Mouse (Mus musculus): ENCODE data around the gene Itga1.

The Itga1 gene

DNA sequence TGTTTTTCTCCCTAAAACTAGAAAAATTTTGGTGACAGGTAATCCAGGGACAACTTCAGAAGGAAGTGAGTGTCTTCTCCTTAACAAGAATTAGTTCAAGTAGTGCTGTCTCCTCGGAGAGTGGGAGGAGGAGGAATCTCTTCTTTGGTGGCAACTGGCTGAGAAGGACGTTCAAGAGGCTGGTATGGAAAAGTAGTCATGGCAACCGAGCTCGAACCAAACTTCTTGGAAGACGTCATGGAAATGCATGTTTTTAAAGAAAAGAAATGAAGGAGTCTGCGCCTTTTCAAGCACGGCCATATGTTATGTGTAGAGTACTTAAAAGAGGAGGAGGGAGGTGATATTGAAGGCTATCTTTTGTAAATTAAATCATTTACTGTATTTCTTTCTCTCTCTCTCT, 49.2 kb downstream of the Itga1 start:
- no peak for DNase-seq (ENCODE audit: low spot score)

DNA sequence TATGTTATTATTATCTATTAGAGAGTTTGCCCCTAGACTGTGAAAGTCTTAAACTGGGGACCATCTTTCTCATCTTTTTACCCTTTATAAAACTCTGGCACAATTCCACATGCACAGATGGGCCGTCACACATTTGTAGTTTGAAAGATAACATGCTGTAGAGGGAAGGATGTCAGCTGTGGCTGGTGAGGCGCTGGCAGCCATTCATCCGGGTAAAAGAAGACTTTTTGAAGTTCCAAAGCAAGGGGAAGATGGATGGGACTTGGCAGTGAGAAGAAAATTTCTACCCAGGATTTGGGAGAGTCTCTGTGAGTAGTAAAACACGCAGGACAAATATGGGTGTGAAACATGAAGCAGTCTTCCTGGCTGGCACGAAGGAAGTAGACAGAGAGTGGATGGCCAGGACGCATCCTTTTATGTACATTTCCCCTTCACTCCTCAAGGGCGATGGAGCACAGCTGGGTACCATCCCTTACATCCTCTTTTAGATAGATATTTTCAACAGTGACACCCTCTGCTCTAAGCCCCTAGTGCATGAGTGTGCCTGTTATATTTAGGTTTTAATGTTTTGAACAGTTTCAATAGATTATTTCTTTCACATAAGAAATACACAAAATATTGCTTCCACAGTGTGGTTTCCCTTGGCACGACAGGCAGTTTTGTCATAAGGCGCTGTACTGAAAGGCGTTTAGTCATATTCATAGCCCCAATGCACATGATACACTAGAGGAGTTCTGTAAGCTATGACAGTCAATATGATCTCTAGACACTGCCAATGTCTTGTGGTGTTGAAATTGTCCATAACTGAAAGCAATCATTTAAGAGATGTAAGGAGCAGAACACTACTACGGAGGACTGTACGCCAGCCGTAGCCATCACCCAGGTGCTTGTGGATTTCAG, 50.9 kb downstream of the Itga1 start:
- no peak for DNase-seq (ENCODE audit: low spot score)

DNA sequence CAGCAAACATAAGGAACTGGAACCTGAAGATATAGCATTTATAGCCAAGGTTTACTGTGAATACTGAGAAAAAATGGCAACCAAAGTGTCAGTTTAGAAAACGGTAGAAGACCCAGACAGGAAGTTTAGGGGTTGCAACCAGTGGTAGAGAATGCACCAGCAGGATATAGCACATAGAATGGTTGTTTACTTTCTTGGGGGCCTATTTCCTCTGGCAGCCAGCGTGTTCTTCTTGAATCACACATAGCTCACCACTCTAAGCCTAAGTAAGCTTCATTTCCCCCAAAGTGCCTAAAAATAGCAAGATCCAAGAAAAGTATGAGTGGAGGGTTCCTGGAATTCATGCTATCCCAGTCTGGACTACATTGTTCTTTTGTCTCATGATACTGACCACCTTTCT, 59.1 kb downstream of the Itga1 start:
- DNase-seq (ENCODE audit: low spot score) = no peak

DNA sequence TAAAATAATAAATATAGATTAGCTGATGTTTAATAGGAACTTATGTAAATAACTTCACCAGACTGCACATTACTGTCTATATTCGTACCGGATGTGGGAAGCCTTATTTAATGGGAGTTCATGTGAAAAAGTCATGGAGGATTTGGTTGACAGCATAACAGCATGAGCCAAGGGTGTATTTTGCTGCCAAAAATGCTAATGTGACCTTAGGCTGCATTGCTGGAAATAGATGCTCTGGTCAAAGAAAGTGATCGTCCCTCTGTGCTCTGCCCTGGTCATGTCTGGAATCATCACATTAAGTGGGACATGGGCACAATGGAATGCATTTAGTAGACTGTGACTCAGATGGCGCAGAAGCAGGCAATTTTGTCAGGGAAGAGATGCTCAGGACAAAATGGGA, 64.5 kb downstream of the Itga1 start:
- no peak for DNase-seq (ENCODE audit: low spot score)

- no peak for DNase-seq (ENCODE audit: low spot score)
These were observed 66.4 kb downstream of the Itga1 start for GRCm38 (mm10) chr13:115035387-115035786.

DNA sequence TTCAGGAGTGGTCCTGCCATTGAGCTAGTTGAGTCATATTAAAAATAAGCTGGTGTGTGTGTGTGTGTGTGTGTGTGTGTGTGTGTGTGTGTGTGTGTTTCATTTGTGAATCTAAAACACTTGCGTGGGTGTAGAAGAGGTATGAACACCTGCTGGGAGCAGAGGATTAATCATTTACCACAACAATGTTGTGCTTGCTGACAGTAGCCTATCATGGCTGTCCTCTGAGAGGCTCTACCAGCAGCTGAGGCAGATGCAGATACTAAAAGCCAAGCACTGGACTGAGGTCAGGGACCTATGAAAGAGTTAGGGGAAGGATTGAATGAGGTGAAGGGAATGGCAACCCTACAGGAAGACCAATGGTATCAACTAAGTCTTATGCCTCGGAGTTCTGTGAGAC, 68.6 kb downstream of the Itga1 start:
- DNase-seq (ENCODE audit: low spot score) = no peak

GRCm38 (mm10) chr13:115031177-115032000, 70.4 kb downstream of the Itga1 start:
- DNase-seq (ENCODE audit: low spot score) = no peak

DNA sequence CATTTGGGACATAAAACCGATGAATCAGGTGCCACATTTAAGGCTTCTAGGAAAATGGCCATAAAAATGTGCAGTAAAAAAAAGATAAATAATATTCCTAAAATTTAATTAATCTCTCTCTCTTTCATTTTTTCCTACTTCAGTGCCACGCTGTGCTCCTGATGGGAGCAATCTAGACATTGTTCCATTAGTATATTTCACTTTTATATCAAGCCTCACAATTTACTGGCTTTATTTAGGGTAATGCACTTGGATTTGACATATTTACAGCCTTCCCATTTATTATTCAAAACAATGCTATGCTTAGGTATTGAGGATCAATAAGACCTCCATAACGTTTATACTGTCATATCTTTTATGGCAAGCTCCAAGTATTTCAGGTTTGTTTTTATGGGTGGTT, 76.4 kb downstream of the Itga1 start:
- no peak for DNase-seq (ENCODE audit: low spot score)

- DNase-seq (ENCODE audit: low spot score) = no peak
These were observed 79.5 kb downstream of the Itga1 start for GRCm38 (mm10) chr13:115022117-115022787.

DNA sequence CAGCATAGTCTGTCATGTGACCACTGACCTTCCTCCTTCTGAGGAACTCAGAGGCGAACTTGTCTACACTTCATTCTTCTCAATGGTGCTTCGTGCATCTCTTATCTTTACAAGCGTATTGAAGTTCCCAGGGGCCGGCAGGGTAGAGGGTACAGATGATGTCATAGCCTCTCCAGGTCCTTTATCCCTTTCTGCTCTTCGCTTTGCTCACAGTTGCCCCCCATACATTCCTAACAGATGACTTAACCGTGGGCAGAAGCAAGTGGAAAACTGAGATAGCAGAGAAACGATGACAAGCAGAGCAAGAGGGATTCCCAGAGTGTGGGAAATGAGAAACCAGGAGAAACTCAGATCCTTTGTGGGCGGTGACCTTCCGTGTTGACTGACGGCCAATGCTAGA, 80.4 kb downstream of the Itga1 start:
- DNase-seq (ENCODE audit: low spot score) = no peak

- no peak for DNase-seq (ENCODE audit: low spot score)
These were observed 81.0 kb downstream of the Itga1 start for GRCm38 (mm10) chr13:115020727-115021126.

GRCm38 (mm10) chr13:115017545-115017944, 84.2 kb downstream of the Itga1 start:
- no peak for DNase-seq (ENCODE audit: low spot score)

- DNase-seq (ENCODE audit: low spot score) = no peak
These were observed 90.2 kb downstream of the Itga1 start for GRCm38 (mm10) chr13:115011547-115011946.

GRCm38 (mm10) chr13:115006213-115006835, 95.4 kb downstream of the Itga1 start:
- no peak for DNase-seq (ENCODE audit: low spot score)

DNA sequence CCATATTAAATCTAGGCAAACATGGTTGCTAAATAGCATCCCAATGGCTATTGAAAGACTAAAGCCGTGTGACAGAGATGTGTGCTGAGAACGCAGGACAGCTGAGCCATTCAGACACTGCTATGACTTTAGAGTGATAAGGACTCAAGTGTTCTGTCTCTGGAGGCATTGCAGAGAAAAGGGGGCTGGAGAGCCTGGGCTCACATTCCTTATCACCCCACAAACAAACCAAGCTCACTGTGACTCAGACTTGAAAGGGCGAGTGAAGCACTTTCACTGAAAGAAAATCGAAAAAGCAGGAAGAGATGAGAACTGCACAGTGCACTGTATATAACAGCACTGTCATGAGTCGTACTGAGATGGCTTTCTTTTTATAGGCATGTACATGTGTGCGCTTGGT, 96.4 kb downstream of the Itga1 start:
- no peak for DNase-seq (ENCODE audit: low spot score)

- no peak for DNase-seq (ENCODE audit: low spot score)
These were observed 98.2 kb downstream of the Itga1 start for GRCm38 (mm10) chr13:115003444-115004053.

- no peak for DNase-seq (ENCODE audit: low spot score)
These were observed 98.9 kb downstream of the Itga1 start for GRCm38 (mm10) chr13:115002837-115003236.

DNA sequence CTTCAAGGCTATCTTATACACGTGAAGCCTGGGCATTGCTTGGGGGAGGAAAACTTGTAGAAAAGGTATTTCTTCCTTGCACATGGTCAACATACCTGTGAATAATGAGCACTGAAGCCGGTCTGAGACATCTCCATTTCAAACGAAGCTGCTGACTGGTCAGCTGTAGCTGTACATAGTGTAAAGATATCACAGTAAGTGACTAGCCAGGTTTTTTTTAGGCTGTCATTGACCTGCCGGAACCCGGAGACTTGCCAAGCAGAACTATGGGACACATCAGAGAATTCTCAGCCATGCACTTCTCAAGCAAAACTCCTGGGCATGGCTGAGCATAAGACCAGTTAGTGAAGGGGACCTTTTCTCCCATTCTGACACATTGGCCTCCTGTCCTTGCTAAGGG, 99.6 kb downstream of the Itga1 start:
- DNase-seq (ENCODE audit: low spot score) = no peak

DNA sequence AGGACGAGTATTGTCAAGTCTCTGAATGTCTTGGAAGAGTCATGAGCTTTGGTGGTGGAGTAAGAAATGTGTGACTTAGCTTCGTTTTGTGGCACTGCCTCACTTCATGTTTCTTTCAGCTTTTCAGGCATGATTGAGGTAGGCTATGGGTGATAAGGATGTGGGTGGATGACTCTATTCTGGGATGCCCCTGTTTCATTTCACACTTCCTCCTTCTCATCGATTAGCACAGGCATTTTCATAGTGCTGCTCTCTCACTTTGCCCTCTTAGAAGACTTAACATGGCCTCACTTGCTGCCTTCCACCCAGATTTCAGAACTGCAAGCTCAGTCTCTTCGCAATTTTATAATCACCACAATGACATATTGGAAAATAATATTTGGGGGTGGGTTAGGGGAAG, 102.2 kb downstream of the Itga1 start:
- no peak for DNase-seq (ENCODE audit: low spot score)

GRCm38 (mm10) chr13:114998100-114998499, 103.7 kb downstream of the Itga1 start:
- no peak for DNase-seq (ENCODE audit: low spot score)

- DNase-seq (ENCODE audit: low spot score) = no peak
These were observed 109.3 kb downstream of the Itga1 start for GRCm38 (mm10) chr13:114992260-114993014.

Measured in MN1 (cell line).